Mouse (Mus musculus): Measurements from ENCODE around the gene Ribc1.

Gene Ribc1

DNA sequence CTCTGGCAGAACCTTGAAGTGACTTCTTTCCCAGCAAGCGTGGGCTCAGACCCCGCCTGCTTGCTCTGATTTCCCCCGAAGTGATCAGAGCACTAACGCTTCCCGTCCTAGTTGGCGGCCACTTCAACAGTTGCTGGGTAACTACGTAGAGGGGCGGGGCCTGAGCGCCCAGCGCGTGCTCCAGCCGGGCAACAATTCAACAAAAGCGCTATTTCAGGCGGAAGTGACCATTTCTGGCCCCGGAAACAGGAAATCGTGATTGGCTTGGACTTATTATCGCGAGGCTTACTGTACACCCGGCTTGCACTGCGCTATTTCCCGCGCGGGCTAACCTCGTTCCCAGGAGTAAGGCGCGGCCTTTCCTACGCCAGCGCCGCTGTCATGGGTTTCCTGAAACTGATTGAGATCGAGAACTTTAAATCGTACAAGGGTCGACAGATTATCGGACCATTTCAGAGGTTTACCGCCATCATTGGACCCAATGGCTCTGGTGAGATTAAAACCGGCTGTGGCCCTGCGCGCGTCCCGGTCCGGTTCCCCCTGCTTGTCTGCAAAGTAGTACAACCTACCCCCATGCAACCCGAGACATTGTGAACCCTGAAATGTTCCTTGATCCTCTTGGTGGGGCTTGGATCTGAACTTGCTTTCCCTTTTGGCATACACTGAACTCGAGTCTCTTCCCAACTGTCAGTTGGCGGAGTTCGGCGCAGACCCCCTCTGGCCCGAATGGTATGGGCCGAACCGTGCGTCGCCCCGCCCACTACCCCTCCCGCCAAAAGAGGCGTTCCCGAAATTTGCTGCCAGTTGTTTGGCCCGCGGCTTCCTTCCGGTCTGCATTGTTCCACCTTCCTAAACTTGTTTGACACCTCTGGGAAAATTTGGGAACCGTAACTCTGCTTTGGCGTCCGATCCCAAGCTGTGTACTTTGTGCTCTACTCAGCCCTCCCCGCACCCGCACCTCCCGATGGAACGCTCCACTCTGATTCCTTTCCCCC is at the start of gene Ribc1, which contains the start of gene Smc1a:
Ribc1 (minus strand) TSS at position 145 of the 995 bp plus-strand sequence.
Smc1a (plus strand) TSS at position 278 of the 995 bp plus-strand sequence.
- DNase-seq (ENCODE audit: low spot score in 2 of 2), result peak; percentile 69 to 78

DNA sequence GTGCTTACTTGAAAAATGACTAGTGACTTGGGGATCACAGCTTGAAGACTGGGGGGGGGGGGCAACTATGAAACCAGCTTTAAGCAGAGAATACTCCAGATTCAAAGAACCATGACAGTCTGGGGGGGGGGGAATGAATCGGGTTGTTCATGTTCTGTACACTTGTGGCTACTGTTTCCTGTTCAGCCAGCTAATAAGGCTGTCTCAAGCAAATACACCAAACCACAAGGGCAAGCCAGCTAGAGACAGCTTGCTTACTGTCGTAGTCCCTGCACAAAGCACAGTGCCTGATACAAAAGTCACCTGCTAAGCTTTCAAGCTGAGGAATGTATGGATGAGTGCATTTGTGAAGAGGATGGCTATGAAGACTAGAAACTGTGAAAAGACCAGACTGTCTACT is 49.6 kb upstream of the Ribc1 start:
- DNase-seq (ENCODE audit: low spot score in 2 of 2), result no peak

DNA sequence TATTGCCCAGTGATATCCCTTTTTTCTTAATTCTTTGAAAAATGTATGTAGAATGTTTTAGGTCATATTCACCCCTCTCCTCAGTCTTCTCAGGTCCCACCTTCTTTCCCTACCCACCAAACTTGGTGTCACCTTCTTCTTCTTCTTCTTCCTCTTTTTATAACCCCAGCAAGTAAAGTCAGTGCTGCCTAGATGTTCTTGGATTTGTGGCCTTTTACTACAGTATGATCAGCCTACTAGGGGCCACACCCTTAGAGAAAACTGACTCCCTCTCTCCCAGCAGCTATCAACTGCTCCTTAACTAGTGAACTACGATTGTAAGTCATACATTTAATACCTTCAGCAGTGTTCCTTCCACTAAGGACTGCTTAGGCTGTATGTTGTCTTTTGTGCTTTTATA is 38.0 kb upstream of the Ribc1 start:
- no peak for DNase-seq (ENCODE audit: low spot score in 2 of 2)

DNA sequence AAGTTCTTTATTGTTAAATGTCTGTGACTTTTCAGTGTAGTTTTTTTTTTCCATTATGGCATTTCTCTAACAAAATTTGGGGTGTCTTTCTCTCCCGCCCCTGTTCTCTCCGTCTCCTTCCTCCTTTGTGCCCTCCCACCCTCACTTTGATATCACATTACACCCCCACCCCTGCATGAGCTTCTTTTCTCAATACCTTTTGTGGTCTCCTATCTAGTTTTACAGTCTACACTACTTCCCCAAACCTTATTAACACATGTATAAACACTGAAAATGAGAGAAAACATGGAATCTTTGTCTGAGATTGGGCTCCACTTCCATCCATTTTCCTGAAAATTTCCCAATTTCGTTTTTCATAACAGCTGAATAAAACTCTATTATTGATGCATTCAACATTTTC is 36.5 kb upstream of the Ribc1 start:
- DNase-seq (ENCODE audit: low spot score in 2 of 2), result no peak

DNA sequence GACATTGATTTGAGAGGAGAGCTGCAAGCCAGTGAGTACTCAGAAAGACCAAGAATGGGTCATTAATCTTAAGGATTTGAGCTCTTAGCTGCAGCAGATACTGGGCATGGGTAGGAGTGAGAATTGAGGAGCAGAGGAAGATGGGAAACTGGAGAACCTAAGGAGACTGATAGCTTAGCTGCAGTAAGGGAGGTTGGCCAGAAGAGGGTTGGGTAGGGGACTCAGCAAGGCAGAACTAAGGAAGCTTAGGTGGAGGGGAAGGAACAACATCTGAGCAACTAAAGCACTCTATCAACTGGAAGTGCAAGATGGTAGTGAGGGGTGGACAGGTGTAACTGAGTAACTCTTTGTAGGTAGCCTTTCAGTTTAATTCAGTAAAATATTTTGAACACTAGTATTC is 31.1 kb upstream of the Ribc1 start:
- no peak for DNase-seq (ENCODE audit: low spot score in 2 of 2)

DNA sequence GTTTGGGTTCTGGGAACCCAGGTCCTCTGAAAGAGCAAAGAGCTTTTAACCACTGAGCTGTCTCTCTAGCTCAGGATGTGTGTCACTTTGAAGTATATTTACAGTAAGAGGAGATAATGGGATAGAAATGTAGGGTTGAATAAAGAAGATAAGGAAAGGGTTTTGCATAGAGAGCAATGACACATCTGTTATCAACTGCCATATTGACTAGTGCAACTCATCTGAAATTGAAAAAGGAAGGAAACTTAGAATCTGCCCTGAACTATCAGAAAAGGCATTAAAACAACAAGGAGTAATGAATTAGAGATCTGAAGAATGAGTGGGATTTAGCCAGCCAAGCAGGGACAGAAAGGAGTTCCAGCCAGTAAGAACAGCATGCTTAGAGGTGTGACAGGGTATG is 23.8 kb upstream of the Ribc1 start:
- no peak for DNase-seq (ENCODE audit: low spot score in 2 of 2)

DNA sequence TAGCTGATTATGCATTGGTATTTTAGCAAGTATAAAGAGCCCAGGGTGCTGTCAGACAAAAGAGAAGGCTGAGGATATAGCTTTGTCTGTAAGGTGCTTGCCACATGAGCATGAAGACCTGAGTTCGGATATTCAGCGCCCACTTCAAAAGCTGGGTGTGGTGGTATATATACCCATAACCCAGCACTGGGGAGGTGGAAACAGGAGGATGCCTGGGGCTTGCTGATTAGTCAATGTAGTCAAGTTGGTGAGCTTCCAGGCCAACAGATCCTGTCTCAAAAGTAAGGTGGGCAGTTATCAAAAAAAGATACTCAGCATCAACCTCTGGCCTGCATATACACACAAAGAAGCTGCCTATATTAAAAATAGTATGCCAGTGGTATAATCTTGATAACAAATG is 3.2 kb upstream of the Ribc1 start:
- DNase-seq (ENCODE audit: low spot score in 2 of 2), result no peak

DNA sequence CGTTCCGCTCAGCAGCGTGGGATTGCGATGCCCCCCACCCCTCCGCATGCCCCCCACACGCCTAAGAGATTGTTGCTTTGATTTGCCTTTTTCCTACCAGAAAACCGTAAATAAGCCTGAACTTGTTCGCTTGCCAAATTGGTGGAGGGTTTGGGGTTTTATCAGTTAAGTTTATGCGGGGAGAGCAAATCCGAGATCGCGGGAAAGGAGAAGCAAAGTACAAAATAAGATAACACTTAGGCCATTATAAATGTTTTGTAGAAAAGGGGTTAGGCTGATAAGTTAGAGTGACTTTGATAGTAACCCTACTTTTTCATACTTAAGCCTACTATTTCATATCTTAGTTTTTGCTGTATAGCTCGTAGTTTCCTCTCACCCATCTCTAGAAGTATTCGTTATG is 1.1 kb upstream of the Ribc1 start:
- no peak for DNase-seq (ENCODE audit: low spot score in 2 of 2)

DNA sequence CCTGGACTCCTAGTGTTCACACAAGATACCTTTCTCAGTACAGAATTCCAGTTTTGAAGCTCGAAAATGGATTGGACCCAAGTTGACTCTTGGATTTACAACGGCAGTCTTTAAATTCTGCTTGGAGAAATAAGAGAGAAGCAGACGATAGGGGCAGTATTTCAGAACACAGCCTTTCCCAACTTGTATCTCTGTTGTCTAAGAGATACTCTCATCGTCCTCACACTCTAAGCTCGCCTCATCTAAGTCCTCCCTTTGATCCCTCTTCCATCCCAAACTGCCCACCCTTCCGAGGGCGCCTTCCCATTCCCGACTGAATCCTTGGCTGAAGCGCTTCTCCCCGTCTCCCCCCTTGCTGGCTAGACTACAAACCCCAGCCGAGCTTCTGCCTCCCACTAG is 344 bp downstream of the Ribc1 start:
- no peak for DNase-seq (ENCODE audit: low spot score in 2 of 2)

DNA sequence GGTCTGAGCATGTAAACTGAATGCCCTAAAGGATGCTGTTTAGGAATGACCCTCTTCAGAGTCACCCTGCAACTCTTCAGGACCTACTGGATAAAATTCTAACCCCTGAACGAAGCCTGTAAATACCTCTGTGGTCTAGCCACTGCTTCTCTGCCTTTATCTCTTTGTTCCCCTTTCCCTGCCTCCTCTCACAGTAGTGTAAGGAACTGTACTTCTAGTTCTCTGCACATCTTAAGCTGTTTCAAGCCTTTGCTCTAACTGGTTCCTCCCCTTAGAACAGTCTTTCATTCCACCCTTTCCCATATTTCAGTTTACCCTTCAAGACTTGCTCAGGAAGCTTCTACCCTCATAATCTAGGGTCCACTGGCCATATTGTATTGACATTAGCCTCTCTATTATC is 8.2 kb downstream of the Ribc1 start:
- DNase-seq (ENCODE audit: low spot score in 2 of 2), result no peak

DNA sequence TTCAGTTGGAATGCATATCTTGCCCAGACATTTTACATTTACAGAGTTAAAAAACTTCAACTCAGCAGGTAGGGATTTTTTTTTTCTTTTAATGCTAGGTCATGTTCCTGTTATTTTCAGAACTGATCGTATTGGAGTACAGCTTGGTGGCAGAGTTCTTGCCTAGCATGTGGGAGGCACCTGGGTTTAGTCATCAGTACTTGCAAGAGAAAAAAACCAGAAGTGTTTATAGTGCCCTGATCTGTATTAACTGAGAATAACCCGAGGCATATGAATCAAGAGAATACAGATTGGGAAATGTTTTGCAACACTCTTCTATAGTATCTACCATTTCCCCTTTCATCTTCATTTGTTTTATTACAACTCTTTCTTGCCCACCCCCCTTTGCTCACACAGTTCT is 13.2 kb downstream of the Ribc1 start:
- no peak for DNase-seq (ENCODE audit: low spot score in 2 of 2)

DNA sequence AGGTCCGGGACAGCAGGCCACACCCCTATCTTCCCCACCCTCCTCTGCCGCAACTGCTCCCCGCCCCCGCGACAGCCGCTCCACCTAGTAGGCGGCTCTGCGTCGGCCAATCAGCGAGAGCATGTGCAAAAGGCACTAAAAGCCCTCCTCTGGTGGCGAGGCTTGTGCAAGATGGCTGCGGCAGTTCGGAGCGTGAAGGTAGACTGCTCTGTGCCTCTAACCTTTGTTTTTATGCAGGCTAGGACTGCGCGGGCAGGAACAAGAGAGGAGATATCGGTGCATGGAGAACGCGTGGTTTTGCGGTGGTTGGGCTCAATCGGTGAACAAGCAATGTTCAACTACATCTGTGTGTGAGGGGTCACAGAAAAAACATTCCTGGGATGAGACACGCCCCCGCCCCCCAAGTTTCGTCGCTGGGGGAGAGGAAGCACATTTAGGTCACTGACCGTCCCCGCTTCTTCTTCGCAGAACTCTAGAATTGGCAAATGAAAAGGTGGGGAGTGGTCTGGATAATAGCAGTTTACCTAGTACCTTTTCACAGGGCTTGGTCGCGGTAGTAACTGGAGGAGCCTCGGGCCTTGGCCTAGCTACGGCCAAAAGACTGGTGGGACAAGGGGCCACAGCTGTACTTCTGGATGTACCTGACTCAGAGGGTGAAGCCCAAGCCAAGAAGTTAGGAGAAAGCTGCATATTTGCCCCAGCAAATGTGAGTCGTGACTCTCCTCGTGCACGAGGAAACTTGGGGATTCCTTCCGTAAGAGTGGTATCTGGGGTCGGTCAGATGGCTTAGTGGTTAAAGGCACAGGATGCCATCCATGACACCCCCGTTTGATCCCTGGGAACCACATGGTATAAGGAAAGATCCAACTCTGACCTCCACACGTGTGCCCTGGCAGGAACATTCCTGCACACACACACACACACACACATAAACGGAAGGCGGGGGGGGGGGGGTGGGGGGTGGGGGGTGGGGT is 14.1 kb downstream of the Ribc1 start, which contains the start of gene Hsd17b10:
Hsd17b10 (plus strand) TSS at position 109 of the 974 bp plus-strand sequence.
- peak; percentile 65 to 67 for DNase-seq (ENCODE audit: low spot score in 2 of 2)

DNA sequence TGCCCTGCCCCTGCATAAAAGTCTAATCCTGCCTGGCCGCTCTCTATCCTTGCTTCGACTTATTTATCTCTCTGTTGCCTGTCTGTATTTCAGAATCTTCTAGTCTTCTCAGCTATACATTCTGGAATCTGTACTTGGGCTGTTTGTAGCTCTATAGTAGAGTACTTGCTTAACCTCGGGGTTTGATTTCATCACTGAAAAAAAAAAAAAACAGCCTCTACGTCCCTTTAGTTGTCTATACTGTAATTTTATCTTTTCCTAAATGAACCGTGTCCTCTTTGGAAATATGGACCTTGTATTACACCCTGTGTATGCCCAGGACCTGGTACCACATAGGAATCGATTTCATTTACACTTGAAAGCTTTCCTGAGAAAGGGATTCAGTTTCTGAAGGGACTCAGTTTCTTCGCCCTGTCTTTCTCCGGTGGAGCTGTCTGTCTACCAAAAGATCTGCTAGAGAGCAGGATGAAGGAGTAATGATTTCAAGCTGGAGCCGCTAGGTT is 14.9 kb downstream of the Ribc1 start:
- no peak for DNase-seq (ENCODE audit: low spot score in 2 of 2)

DNA sequence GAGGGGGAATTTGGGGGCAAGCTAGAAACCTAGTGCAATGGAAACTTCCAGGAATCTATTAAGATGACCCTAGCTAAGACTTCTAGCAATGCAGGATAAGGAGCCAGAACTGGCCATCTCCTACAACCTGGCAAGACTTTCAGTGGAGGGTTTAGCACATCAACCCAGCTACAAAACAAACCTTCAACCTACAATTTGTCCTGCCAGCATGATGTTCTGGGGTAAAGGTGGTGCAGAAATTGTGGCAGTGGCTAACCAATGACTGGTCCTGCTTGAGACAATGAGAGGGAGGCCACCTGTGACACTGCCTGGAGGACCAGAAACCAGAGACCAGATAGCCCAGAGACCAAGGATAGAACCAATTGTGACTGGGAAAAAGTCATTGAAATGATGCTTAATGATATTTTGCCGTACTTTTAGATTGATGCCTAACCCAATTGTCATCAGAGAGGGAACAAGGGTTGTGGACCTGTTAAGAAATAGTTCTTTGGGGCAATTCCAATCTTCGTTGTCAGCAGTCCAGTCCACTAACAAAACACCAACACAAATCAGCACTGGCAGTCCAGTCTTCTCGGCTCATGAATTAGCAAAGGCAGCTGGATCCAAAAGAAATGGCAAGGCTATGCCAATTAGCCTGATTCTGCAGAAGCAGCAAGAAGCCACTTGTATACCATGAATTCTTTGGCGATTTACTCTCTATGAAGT is 16.9 kb downstream of the Ribc1 start:
- DNase-seq (ENCODE audit: low spot score in 2 of 2), result no peak
